Mouse (Mus musculus): ENCODE results near the gene Qsox1. TPM values are rescaled to one million over a fixed set of nuclear protein-coding genes. Genes with fewer than 3 reads are reported as not detected.

Gene Qsox1
- 10 to 100 TPM; 45.5 to 55.2 TPM for total RNA-seq (2021)
- long read RNA-seq, experiment 1, transcript Qsox1-207 (13 exons, 2,433 nt): major isoform, 20 of 35 reads
- long read RNA-seq, experiment 1, partial matches to known transcripts: 11 of 35 reads
- long read RNA-seq, experiment 1, other reads (novel, unspliced or antisense): 0 of 35 reads
- long read RNA-seq, experiment 2, transcript Qsox1-207 (13 exons, 2,433 nt): major isoform, 13 of 33 reads
- long read RNA-seq, experiment 2, transcript Qsox1-208 (1 exons, 3,395 nt): minor isoform, 5 of 33 reads
- long read RNA-seq, experiment 2, partial matches to known transcripts: 10 of 33 reads
- long read RNA-seq, experiment 2, other reads (novel, unspliced or antisense): 2 of 33 reads

GRCm38 (mm10) chr1:155812581-155813499 is at the start of gene Qsox1:
Gene Qsox1, minus strand, starts transcription at chr1:155812889.
- intact Hi-C loops (cut with DNase I): no loop called here
- peak; percentile 90 for DNase-seq

GRCm38 (mm10) chr1:155854926-155855702 is 42.4 kb upstream of the Qsox1 start:
- intact Hi-C loops (cut with DNase I): loop anchor here (5.0 to 10.0 kb wide), 2 partner anchors 63 to 280 kb away; no protein-coding TSS in a partner anchor

GRCm38 (mm10) chr1:155853009-155853408 is 40.3 kb upstream of the Qsox1 start:
- no peak for DNase-seq
- intact Hi-C loops (cut with DNase I): loop anchor here (5.0 to 10.0 kb wide), 2 partner anchors 61 to 278 kb away; no protein-coding TSS in a partner anchor

More at GRCm38 (mm10) chr1:155854926-155855702, 42.4 kb upstream of the Qsox1 start:
- peak in 1 of 2 experiments; percentile 3 for DNase-seq

- DNase-seq: no peak
- intact Hi-C loops (cut with DNase I): no loop called here
These were observed 31.5 kb upstream of the Qsox1 start for GRCm38 (mm10) chr1:155844235-155844634.

GRCm38 (mm10) chr1:155843538-155843937 is 30.8 kb upstream of the Qsox1 start:
- no peak for DNase-seq
- intact Hi-C loops (cut with DNase I): no loop called here

GRCm38 (mm10) chr1:155835667-155836066 is 23.0 kb upstream of the Qsox1 start:
- no peak for DNase-seq
- intact Hi-C loops (cut with DNase I): no loop called here

- DNase-seq: no peak
- intact Hi-C loops (cut with DNase I): no loop called here
These were observed 20.9 kb upstream of the Qsox1 start for GRCm38 (mm10) chr1:155833610-155834009.

GRCm38 (mm10) chr1:155831958-155832357 is 19.3 kb upstream of the Qsox1 start:
- intact Hi-C loops (cut with DNase I): no loop called here
- DNase-seq: no peak

GRCm38 (mm10) chr1:155830861-155831260 is 18.2 kb upstream of the Qsox1 start:
- intact Hi-C loops (cut with DNase I): no loop called here
- no peak for DNase-seq

GRCm38 (mm10) chr1:155827703-155828295 is 15.1 kb upstream of the Qsox1 start:
- no peak for DNase-seq
- intact Hi-C loops (cut with DNase I): no loop called here

GRCm38 (mm10) chr1:155826803-155827395 is 14.2 kb upstream of the Qsox1 start:
- intact Hi-C loops (cut with DNase I): no loop called here

GRCm38 (mm10) chr1:155825940-155826716 is 13.4 kb upstream of the Qsox1 start:
- no peak for DNase-seq
- intact Hi-C loops (cut with DNase I): no loop called here

More at GRCm38 (mm10) chr1:155826803-155827395, 14.2 kb upstream of the Qsox1 start:
- no peak for DNase-seq

- DNase-seq: no peak
- intact Hi-C loops (cut with DNase I): no loop called here
These were observed 8.0 kb upstream of the Qsox1 start for GRCm38 (mm10) chr1:155820646-155821045.

- intact Hi-C loops (cut with DNase I): no loop called here
- no peak for DNase-seq
These were observed 3.5 kb upstream of the Qsox1 start for GRCm38 (mm10) chr1:155816167-155816566.

GRCm38 (mm10) chr1:155811995-155812580 is 601 bp downstream of the Qsox1 start:
- intact Hi-C loops (cut with DNase I): no loop called here

GRCm38 (mm10) chr1:155810616-155811015 is 2.1 kb downstream of the Qsox1 start:
- DNase-seq: peak in 1 of 2 experiments; percentile 30
- intact Hi-C loops (cut with DNase I): no loop called here

More at GRCm38 (mm10) chr1:155811995-155812580, 601 bp downstream of the Qsox1 start:
- DNase-seq: no peak

GRCm38 (mm10) chr1:155809706-155810442 is 2.8 kb downstream of the Qsox1 start:
- intact Hi-C loops (cut with DNase I): no loop called here
- peak; percentile 31 to 51 for DNase-seq

GRCm38 (mm10) chr1:155808261-155808660 is 4.4 kb downstream of the Qsox1 start:
- intact Hi-C loops (cut with DNase I): no loop called here

More at GRCm38 (mm10) chr1:155808261-155808660, 4.4 kb downstream of the Qsox1 start:
- DNase-seq: no peak

All from heart, postnatal 14 days (tissue).